Mouse (Mus musculus): ENCODE results near the gene Zfp42. TPM values are rescaled to one million over a fixed set of nuclear protein-coding genes. Genes with fewer than 3 reads are reported as not detected.

Gene Zfp42
- total and polyA plus RNA-seq, 2 experiments from 2014 or later = not detected

DNA sequence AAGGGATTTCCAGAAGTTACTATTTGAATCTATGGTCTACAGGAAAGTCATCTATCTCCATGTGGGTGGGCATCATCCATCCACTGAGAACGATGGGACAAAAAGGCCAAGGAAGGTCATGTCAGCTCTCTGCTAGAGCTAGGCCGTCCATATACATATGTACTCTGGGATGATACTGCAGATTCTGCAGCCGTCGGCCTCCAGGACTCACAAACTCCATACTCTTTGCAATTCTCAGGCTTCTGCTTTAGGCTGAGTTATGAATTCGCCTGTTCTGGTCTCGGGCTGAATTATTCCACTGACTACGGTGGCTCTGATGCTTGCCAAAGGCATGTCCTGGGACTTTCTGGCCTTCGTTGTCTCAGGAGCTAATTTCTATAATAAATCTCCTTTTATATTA is 58.1 kb downstream of the Zfp42 start:
- ATAC-seq (ENCODE audit: insufficient read depth, low read depth) = no peak
- no peaks in the 10 kb centered on the region for H3K27me3 ChIP-seq (ENCODE audit: control insufficient read depth, insufficient read depth, low read length)
- no peak overlapping the region for H3K9ac ChIP-seq (replicated peaks; ENCODE audit: low read depth, low read length)
- no peak for TF ChIP-seq CTCF (IDR thresholded peaks at IDR 0.05; ENCODE audit: low read depth)
- no peak for TF ChIP-seq EP300 (IDR thresholded peaks at IDR 0.05; ENCODE audit: low read depth)
- no peaks in the 10 kb centered on the region for H3K9me3 ChIP-seq (replicated peaks; ENCODE audit: control insufficient read depth, low read length)
- 91% methylated on average over 8 of the region's 8 CpGs for WGBS
- H3K4me2 ChIP-seq (ENCODE audit: low read depth, low read length) = no peak overlapping the region
- H3K4me3 ChIP-seq (ENCODE audit: low read depth, low read length) = no peak overlapping the region
- no peak for DNase-seq (ENCODE audit: low spot score)
- H3K4me1 ChIP-seq (ENCODE audit: control insufficient read depth, insufficient read depth) = no peaks in the 10 kb centered on the region
- H3K36me3 ChIP-seq (replicated peaks; ENCODE audit: control insufficient read depth, insufficient read depth, low read length) = no peaks in the 10 kb centered on the region
- no peak overlapping the region for H3K27ac ChIP-seq (ENCODE audit: low read depth)

Other genes starting within 250 kb of the Zfp42 start
- not detected in 2 replicates for gene Triml1, start 165.5 kb downstream of the Zfp42 start, total RNA-seq (2014; rRNA removed; ENCODE audit: low replicate concordance)
- not detected in 2 replicates for gene Triml1, start 165.5 kb downstream of the Zfp42 start, polyA plus RNA-seq (2015; fragmentation: Nextera tagmentation; extraction: Ambion mirVana)
- gene Triml2, start 126.4 kb downstream of the Zfp42 start, total RNA-seq (2014; rRNA removed; ENCODE audit: low replicate concordance) = not detected in 2 replicates
- not detected in 2 replicates for gene Triml2, start 126.4 kb downstream of the Zfp42 start, polyA plus RNA-seq (2015; fragmentation: Nextera tagmentation; extraction: Ambion mirVana)
- gene Adam26b, start 221.1 kb upstream of the Zfp42 start, total RNA-seq (2014; rRNA removed; ENCODE audit: low replicate concordance) = not detected in 2 replicates
- gene Adam26b, start 221.1 kb upstream of the Zfp42 start, polyA plus RNA-seq (2015; fragmentation: Nextera tagmentation; extraction: Ambion mirVana) = not detected in 2 replicates